Mouse (Mus musculus) heart, embryonic 12.5 days (tissue): ENCODE measurements at regions not wholly inside any gene's neighbourhood (a gene's known extent, or its start where the extent isn't known, plus 50 kb on each side); places are given as distances from the start of the nearest gene placed in this dataset.

Source experiments
- ATAC-seq: fragments of 200-750 bp; cut with Nextera tagmentation; 2 replicates; pipeline ENCODE4 v1.8.0; 2017; ENCODE audit warnings: moderate TSS enrichment, moderate library complexity; ENCODE audit not compliant: insufficient number of reproducible peaks, low FRiP score
- H3K27ac ChIP-seq: fragments of 300-500 bp; sonication (generic); 2 replicates; pipeline ENCODE4 v1.5.1; 2016; ENCODE audit warnings: mild to moderate bottlenecking, moderate library complexity; ENCODE audit not compliant: poor library complexity, severe bottlenecking
- H3K27me3 ChIP-seq: fragments of 300-500 bp; sonication (generic); replicated peaks from 2 replicates; pipeline ENCODE4 v1.6.1; 2016; ENCODE audit warnings: mild to moderate bottlenecking, moderate library complexity
- H3K36me3 ChIP-seq: fragments of 300-500 bp; sonication (generic); 2 replicates; pipeline ENCODE4 v1.6.1; 2016; ENCODE audit warnings: mild to moderate bottlenecking, moderate library complexity
- H3K4me1 ChIP-seq: fragments of 300-500 bp; sonication (generic); replicated peaks from 2 replicates; pipeline ENCODE4 v1.6.1; 2016; ENCODE audit warnings: mild to moderate bottlenecking
- H3K4me2 ChIP-seq: fragments of 300-500 bp; sonication (generic); 2 replicates; pipeline ENCODE4 v1.6.1; 2016; ENCODE audit warnings: mild to moderate bottlenecking, moderate library complexity
- H3K4me3 ChIP-seq: fragments of 300-500 bp; sonication (generic); 2 replicates; pipeline ENCODE4 v1.5.1; 2016; ENCODE audit warnings: mild to moderate bottlenecking
- H3K9ac ChIP-seq: fragments of 300-500 bp; sonication (generic); 2 replicates; pipeline ENCODE4 v1.6.1; 2016; ENCODE audit warnings: mild to moderate bottlenecking, moderate library complexity
- H3K9me3 ChIP-seq: fragments of 300-500 bp; sonication (generic); replicated peaks from 2 replicates; pipeline ENCODE4 v1.6.1; 2016; ENCODE audit warnings: mild to moderate bottlenecking, moderate library complexity
- WGBS: fragments of 180-500 bp; shearing (Covaris S2); methylation state at CpG from one replicate; pipeline ENCODE4 v1.1.7; 2016; 5-methylcytosine and 5-hydroxymethylcytosine counted together

- Histone ChIP-seq H3K4me1 (no peaks in the 10 kb centered on the region), H3K4me3 (no peak overlapping the region), H3K9ac (no peak overlapping the region), H3K4me2 (no peak overlapping the region), H3K27me3 (no peaks in the 10 kb centered on the region), H3K27ac (no peak overlapping the region), H3K9me3 (no peaks in the 10 kb centered on the region), H3K36me3 (no peaks in the 10 kb centered on the region)
- WGBS: 81% methylated on average over 3 of the region's 3 CpGs
- no peak for ATAC-seq
Measured at GRCm38 (mm10) chr7:133521936-133522335, 80.0 kb downstream of the Tex36 start.

DNA sequence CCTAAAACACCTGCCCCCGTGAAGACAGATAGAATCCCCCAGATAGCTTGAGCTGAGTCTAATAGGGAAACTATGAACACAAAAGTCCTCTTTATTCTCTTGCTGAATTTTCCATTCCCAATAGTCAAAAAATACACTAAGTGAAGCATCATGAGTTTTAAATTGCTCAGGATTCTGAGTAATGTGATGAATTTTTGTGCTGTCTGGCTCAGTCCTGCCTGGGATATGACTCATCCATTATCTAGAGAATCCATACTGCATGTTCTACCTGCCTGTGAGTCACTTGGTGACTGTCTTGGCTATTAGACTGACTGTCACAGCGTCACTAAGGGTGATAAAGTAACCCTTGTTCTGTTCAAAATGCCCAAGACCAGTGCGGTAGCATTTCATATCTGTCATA, 83.0 kb downstream of the Tex36 start:
- Histone ChIP-seq H3K9me3 (no peaks in the 10 kb centered on the region), H3K4me3 (no peak overlapping the region), H3K36me3 (no peaks in the 10 kb centered on the region), H3K27ac (no peak overlapping the region), H3K4me1 (no peaks in the 10 kb centered on the region), H3K9ac (no peak overlapping the region), H3K27me3 (no peaks in the 10 kb centered on the region), H3K4me2 (no peak overlapping the region)
- no peak for ATAC-seq
- 74% methylated on average over 3 of the region's 3 CpGs for WGBS

DNA sequence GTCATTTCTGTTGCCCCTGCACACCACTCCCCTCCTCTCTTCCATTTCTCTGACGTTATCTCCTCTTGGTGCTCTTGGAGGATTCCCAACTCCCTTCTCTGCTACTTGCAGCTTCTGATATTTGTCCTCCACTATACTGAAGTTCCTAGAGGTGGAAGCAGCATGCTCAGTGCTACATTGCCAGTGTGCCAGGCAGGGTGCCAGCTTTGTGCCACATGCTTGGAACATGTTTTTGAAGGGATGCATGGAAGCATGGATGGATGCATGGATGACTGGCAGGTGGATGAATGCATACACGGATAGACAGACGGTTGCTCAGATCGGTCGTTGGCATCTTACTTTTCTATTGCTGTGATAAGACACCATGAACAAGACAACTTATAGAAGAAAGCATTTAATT, 84.4 kb downstream of the Tex36 start:
- H3K4me3 ChIP-seq: no peak overlapping the region
- WGBS: 79% methylated on average over 5 of the region's 5 CpGs
- H3K27ac ChIP-seq: no peak overlapping the region
- no peaks in the 10 kb centered on the region for H3K27me3 ChIP-seq
- H3K36me3 ChIP-seq: no peaks in the 10 kb centered on the region
- no peak for ATAC-seq
- H3K9ac ChIP-seq: no peak overlapping the region
- no peaks in the 10 kb centered on the region for H3K9me3 ChIP-seq
- H3K4me2 ChIP-seq: no peak overlapping the region
- H3K4me1 ChIP-seq: no peaks in the 10 kb centered on the region

- Histone ChIP-seq H3K4me1 (no peaks in the 10 kb centered on the region), H3K4me3 (no peak overlapping the region), H3K27ac (no peak overlapping the region), H3K9ac (no peak overlapping the region), H3K9me3 (no peaks in the 10 kb centered on the region), H3K4me2 (no peak overlapping the region), H3K27me3 (no peaks in the 10 kb centered on the region), H3K36me3 (no peaks in the 10 kb centered on the region)
- ATAC-seq: no peak
- WGBS: 52% methylated on average over 5 of the region's 5 CpGs
Measured at GRCm38 (mm10) chr7:133510926-133511325, 91.0 kb downstream of the Tex36 start.

GRCm38 (mm10) chr7:133509486-133509885, 92.5 kb downstream of the Tex36 start:
- H3K27ac ChIP-seq: no peak overlapping the region
- 51% methylated on average over 4 of the region's 4 CpGs for WGBS
- no peak overlapping the region for H3K9ac ChIP-seq
- no peak for ATAC-seq
- H3K9me3 ChIP-seq: no peaks in the 10 kb centered on the region
- no peaks in the 10 kb centered on the region for H3K4me1 ChIP-seq
- no peak overlapping the region for H3K4me3 ChIP-seq
- H3K4me2 ChIP-seq: no peak overlapping the region
- no peaks in the 10 kb centered on the region for H3K27me3 ChIP-seq
- no peaks in the 10 kb centered on the region for H3K36me3 ChIP-seq

GRCm38 (mm10) chr7:133508370-133509012, 93.5 kb downstream of the Tex36 start:
- H3K4me3 ChIP-seq: no peak overlapping the region
- no peak for ATAC-seq
- WGBS: 78% methylated on average over 11 of the region's 11 CpGs
- no peak overlapping the region for H3K4me2 ChIP-seq
- no peaks in the 10 kb centered on the region for H3K9me3 ChIP-seq
- H3K4me1 ChIP-seq: no peaks in the 10 kb centered on the region
- no peaks in the 10 kb centered on the region for H3K36me3 ChIP-seq
- no peak overlapping the region for H3K27ac ChIP-seq
- H3K9ac ChIP-seq: no peak overlapping the region
- H3K27me3 ChIP-seq: no peaks in the 10 kb centered on the region

- no peak overlapping the region for H3K27ac ChIP-seq
- no peak for ATAC-seq
- no peaks in the 10 kb centered on the region for H3K27me3 ChIP-seq
- no peaks in the 10 kb centered on the region for H3K4me1 ChIP-seq
- no peak overlapping the region for H3K4me2 ChIP-seq
- no peak overlapping the region for H3K9ac ChIP-seq
- H3K4me3 ChIP-seq: no peak overlapping the region
- no peaks in the 10 kb centered on the region for H3K36me3 ChIP-seq
- no peaks in the 10 kb centered on the region for H3K9me3 ChIP-seq
- WGBS: 83% methylated on average over 2 of the region's 2 CpGs
Measured at GRCm38 (mm10) chr7:133505628-133506027, 96.3 kb downstream of the Tex36 start.

GRCm38 (mm10) chr7:133503946-133504345, 98.0 kb downstream of the Tex36 start:
- Histone ChIP-seq H3K4me3 (no peak overlapping the region), H3K36me3 (no peaks in the 10 kb centered on the region), H3K27ac (no peak overlapping the region), H3K4me1 (no peaks in the 10 kb centered on the region), H3K9me3 (no peaks in the 10 kb centered on the region), H3K27me3 (peaks cover 11% of the 10 kb centered on the region; the same call in 1 of the 2 replicates), H3K4me2 (no peak overlapping the region), H3K9ac (no peak overlapping the region)
- 85% methylated on average over 5 of the region's 5 CpGs for WGBS
- no peak for ATAC-seq

DNA sequence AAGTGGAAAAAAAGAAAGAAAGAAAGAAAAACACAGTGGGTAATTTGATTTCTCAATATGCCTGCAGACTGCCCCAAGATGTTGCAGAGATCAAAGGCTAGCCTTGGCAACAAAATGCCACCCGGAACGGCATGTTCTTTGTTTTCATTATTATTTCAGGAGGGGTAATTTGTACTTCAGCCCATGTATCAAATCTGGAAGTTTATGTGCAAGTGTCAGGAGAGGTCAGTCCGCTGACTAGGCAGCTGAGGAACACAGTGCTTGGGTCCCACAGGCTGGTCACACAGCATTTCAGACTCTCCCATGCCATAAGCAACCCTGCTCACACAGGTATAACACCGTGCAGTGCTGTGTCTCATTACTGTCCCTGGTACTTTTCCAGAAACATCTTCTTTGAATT, 99.2 kb downstream of the Tex36 start:
- H3K27me3 ChIP-seq: peaks cover 11% of the 10 kb centered on the region; the same call in 1 of the 2 replicates
- ATAC-seq: no peak
- no peaks in the 10 kb centered on the region for H3K4me1 ChIP-seq
- no peak overlapping the region for H3K4me2 ChIP-seq
- no peaks in the 10 kb centered on the region for H3K36me3 ChIP-seq
- H3K9me3 ChIP-seq: no peaks in the 10 kb centered on the region
- H3K9ac ChIP-seq: no peak overlapping the region
- WGBS: 77% methylated on average over 4 of the region's 4 CpGs
- H3K27ac ChIP-seq: no peak overlapping the region
- H3K4me3 ChIP-seq: no peak overlapping the region

GRCm38 (mm10) chr7:133497551-133497950, 104.4 kb downstream of the Tex36 start:
- H3K4me1 ChIP-seq: no peaks in the 10 kb centered on the region
- no peak overlapping the region for H3K27ac ChIP-seq
- H3K9ac ChIP-seq: no peak overlapping the region
- H3K9me3 ChIP-seq: no peaks in the 10 kb centered on the region
- WGBS: 90% methylated on average over 3 of the region's 3 CpGs
- ATAC-seq: no peak
- no peak overlapping the region for H3K4me2 ChIP-seq
- no peak overlapping the region for H3K4me3 ChIP-seq
- H3K27me3 ChIP-seq: peaks cover 15% of the 10 kb centered on the region
- no peaks in the 10 kb centered on the region for H3K36me3 ChIP-seq

DNA sequence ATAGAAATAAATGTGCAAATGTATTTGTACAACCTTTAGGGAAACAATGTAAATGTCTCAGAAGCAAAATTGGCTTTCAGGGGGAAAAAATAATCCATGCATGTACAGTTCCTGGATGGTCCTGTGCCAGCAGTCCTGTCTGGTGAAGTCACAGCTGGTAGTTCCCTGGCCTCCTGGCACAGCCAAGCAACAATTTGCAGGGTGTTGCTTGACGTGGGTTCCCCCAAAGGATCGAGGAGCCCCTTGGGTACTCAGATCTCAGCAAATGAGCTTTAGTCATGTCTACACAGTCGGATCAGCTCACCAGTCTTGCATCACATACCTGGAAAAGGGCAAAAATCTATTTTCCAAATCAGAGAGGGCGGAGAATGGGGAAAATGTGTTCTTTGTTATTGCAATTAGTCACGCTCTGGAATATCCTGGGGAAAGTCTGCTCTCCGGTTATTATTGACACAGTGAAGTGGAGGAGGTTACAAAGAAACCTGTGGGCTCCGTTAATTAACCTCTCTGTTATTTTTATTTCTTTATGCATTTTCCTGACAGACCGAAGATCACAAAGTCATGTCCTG, 106.9 kb downstream of the Tex36 start:
- Histone ChIP-seq H3K36me3 (no peaks in the 10 kb centered on the region), H3K9ac (no peak overlapping the region), H3K4me2 (no peak overlapping the region), H3K27me3 (peaks cover 13% of the 10 kb centered on the region), H3K9me3 (no peaks in the 10 kb centered on the region), H3K27ac (no peak overlapping the region), H3K4me1 (no peaks in the 10 kb centered on the region), H3K4me3 (no peak overlapping the region)
- WGBS: 71% methylated on average over 8 of the region's 8 CpGs
- no peak for ATAC-seq
